Mouse (Mus musculus): ENCODE measurements around the gene Clip3.
A peak's percentile ranks its signal among the peaks of the same experiment; 100 is the strongest.

The Clip3 gene

DNA sequence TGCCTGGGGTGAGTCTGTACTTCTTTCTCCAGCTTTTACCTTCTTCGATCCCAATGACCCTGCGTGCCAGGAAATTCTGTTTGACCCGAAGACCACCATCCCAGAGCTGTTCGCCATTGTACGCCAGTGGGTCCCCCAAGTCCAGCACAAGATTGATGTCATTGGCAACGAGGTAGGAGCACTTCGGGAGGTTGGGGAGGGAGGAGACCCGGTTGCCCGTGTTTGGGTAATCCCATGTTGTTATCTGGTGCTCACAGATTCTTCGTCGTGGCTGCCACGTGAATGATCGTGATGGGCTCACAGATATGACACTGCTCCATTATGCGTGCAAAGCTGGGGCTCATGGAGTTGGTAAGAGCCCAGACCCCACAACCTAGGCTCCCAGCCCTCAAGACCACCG, 5.3 kb downstream of the Clip3 start:
- DNase-seq, result no peak

DNA sequence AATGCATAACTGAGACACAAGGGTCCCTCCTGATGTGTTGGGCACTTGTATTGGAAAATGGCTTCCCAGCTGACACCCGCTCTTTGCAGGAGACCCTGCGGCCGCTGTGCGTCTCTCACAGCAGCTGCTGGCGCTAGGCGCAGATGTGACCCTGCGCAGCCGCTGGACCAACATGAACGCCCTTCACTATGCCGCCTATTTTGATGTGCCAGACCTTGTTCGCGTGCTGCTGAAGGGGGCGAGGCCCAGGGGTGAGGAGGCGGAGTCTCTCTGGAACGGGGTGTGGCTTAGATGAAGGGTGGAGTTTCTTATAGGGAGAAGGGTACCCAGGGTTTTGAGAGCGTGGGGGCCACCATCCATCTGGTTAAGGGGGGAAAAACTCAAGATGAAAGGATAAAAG, 5.7 kb downstream of the Clip3 start:
- DNase-seq, result no peak

DNA sequence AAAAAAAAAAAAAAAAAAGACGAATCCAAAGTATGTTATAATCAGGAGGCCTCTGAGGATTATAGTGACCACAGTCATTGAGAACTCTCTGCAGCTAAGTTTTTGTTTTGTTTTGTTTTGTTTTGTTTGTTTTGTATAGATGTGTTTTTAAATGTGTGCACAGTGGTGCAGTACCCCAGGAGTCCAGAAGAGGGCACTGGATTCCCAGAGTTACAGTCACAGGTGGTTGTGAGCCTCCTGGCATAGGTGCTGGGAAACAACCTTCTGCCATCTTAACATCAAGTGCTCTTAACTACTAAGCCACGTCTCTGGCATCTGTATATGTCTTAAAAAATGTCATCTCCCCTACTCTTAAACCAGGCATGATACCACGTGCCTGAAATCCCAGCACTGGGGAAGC, 9.4 kb downstream of the Clip3 start:
- peak; percentile 47 for DNase-seq

DNA sequence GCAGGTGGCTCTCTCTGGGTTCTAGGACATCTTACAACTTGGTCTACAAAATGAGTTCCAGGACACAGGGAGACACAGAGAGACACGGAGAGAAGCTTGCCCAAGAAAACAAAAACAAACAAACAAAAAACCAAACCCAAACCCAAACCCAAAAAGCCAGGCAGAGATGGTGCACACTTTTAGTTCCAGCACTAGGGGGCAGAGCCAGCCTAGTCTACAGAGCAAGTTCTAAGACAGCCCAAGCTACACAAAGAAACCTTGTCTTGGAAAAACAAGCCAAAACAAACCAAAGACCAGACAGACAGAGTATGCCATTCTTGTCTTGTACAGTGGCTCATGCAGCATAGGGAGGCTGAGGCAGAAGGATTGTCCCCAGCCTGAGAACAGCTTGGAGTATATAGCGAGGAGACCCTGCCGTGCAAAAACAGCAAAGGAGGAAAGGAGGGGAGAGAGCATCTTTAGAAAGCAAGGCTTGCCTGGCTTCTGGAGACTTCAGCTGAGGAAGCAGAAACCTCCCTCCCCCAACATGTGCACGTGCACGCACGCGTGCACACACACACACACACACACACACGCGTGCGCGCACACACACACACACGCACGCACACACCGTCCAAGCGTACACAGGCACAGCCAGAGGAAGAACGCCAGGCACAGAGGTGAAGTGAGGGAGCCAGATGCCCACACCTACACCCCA, 14.7 kb downstream of the Clip3 start:
- no peak for DNase-seq

DNA sequence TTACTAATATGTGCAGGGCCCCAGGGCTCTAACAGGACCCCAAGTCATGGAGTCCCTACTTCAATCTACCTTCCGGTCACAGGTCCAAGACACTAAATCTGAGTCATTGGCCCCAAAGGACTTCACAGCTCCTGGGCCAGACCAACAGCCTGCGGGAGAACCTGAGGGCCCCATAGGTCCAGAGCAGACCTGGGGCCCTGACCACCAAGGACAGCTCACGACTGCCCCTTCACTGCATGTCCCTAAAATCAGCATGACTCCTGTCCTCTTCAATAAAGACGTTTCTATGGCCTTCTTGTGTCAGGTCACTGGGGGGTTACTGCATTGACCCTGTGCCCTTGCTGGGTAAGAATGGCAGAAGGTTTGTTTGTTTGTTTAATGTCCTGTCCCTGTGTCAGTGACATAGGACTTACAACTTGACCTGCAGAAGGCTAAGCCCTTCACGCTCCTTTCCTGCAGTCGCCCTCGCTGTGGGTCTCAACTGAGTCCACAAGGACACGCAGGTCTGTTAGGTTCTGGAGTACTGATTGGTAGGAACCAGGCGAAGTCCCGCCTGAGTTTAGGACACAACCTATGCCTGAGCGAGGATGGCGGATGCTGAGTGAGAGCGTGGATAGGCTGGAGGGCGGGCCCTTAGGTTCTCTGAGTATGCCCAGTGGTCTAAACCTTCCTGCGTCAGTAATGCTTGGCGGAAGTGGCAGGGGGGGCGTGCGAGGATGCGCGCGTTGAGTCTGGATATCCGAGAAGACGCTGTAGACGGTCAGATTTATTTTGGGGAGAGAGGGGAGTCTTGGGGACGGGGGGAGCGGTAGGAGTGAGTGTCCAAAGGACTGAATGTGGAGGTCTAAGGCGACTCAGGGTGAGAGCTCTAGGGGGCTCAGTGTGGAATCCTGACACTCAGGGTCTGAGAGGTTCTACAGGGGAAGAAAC, 16.8 kb downstream of the Clip3 start, which contains the start of gene Alkbh6:
Gene Alkbh6, plus strand, starts transcription at position 642 of the 930 bp plus-strand sequence.
- peak; percentile 98 for DNase-seq

DNA sequence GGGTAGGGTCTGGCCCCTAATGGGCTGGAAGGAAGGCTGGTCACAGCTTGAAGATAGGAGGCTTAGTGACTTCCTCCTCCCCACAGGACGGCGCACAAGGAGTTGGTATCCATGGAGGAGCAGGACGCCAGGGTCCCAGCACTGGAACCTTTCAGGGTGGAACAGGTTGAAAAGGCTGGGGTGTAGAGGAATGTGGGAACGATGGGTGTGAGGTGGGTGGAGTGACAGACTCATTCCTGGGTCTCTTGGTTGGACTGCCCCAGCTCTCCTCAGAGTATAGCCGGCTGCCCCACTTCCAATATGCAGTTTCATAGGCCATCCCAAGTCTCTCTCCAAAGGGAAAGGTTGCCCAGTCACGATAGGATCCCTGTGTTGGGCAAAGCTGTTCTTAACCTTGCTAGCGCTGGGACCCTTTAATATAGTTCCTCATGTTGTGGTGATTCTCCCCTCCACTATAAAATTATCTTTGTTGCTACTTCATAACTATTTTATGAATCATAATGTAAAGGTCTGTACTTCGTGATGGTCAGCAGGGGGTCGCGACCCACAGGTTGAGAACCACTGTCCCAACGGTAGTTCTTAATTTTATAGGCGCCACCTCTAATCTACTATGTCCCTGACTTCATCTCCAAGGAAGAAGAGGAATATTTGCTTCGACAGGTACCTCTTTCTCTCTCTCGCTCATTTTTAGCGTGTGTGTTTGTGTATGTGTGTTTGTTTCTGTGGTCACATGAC, 18.0 kb downstream of the Clip3 start:
- DNase-seq, result no peak

DNA sequence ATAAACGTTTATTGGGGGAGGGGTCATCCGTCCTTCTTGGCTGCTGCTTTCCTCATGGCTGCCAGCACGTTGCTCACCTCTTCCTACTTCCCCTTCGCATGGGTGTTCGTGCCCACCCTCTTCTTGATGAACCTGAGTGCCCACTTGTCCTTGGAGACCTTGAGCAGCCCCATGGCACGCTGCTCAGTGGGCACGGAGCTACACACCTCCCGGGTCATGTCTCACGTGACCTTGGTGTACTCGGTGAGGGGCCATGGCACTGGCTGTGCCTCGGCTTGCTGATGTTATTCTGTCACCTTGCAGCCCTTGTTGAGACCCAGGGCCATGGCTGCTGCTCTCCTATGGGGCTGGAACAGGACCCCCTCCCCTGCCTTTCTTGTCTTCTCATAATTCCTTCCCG, 18.6 kb downstream of the Clip3 start:
- DNase-seq, result no peak

DNA sequence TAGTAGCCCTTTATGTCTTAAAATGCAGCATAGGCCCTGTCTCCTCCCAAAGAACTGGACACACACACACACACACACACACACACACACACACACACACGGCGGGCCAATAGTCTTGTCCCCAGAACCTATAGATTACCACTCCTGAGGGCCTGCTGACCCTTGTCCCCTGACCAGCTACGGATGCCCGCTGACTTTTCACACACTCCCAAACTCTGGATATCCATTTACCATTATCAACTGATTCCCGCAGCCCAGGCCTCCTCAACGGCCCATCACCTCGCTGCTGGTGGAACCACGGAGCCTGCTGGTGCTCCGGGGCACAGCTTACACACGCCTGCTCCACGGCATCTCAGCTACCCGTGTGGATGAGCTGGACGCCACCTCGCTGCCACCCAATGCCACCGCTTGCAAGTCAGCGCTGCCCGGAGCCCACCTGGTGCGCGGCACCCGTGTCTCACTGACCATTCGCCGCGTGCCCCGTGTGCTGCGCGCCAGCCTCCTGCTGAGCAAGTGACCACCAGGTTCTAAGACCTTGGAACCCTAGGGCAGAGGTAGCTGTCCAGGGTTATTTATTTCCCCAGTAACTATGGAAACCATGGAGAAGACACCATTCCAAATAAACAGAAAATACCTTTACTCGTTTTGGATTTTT, 22.3 kb downstream of the Clip3 start:
- DNase-seq, result no peak

DNA sequence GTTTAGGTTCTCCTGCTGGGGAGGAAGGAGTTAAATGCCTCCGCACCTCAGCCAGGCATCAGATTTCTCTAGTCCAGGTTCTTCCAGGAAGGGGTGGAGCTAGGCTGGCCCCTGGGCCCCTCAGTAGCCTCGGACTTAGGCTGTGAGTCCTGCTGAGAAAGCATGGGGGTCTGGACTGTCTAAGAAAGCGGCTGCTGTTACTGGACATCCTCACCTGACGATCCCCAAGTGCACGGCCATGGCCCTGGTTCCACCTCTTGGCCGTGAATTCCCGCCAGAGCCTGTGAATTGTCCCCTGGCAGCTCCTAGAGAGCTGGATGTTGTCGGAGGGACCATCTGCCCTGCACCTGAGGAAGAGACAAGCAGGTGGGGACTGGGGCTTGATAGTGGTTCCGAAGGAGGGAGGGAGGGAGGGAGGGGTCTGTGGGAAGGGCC, 23.2 kb downstream of the Clip3 start, which contains the start of gene Syne4:
Gene Syne4, plus strand, starts transcription at position 87 of the 435 bp plus-strand sequence.
- DNase-seq, result no peak

DNA sequence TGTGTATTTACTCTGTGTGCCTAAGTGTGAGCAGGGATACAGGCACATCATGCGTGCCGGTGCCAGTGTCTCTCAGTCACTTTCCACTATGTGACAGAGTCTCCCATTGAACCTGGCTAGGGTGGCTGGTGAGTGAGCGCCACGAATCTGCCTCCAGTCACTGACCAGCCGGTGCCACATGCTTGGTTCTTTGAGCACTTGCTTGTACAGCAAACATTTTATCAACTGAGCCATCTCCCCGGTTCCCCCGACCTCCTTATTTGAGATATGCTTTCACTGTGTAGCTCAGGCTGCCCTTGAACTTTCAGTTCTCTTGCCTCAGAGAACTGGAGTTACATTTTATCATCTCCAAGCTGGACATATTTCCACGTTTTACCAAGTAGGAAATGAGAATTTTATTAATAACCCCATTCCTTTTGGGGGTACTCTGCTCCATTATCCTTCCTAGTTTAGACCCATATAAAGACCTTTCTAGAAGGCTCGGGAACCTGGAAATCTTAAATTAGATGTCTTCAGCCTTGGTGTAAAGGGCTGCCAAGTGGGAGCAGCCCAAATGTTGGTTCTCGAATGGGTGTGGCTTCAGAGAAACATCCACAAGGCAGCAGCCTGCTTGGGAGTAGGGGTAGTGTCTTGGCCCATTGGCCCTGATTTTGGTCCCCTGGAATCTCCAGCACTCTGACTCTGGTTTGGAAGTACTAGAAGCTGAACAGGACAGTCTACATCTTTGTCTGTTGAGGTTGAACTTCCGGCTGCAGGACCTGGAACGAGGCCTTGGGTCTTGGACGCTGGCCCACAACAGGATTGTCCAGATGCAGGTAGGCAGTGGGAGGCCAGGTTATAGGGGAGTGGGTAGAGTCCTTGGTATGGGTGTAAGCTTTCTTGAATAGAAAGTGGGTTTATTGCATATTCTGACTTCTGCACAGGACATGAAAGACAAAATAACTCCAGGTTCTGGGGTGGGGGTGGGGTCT, 24.3 kb downstream of the Clip3 start:
- DNase-seq, result no peak

DNA sequence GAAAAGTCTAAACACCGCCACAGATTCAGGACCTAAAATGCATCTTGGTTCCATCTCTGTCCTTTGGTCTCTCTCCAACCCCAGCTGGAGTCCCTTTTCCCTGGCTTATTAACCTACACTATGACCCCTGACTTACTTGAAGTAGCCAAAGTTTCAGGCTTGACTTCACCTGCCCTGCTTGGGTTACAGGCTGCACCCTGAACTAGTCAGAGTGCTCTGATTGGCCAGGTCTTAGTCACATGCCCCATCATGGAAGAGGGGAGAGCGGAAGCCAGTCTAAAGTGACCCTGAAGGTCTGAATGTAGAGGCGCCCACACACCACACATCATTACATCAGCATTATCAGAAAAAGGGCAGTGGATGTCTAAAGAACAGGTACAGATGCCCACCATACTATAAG, 26.6 kb downstream of the Clip3 start:
- no peak for DNase-seq

DNA sequence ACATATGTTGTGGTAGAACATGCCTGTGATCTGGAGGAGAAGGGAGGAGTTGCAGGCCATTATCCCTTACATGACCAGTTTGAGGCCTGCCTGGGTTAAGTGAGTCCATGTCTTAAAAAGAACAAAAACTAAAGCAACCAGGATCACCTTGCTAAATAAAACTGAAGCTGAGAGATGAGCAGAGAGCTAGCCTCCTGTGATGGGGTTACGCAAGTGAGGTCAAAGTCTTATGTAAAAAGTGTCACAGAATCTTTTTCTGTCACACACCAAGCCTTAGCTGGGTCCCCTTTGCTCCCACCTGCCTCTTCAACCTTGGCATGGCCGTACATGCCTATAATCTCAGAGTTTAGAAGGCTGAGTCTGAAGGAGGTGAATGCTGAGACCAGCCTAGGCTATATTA, 29.4 kb downstream of the Clip3 start:
- DNase-seq, result no peak

DNA sequence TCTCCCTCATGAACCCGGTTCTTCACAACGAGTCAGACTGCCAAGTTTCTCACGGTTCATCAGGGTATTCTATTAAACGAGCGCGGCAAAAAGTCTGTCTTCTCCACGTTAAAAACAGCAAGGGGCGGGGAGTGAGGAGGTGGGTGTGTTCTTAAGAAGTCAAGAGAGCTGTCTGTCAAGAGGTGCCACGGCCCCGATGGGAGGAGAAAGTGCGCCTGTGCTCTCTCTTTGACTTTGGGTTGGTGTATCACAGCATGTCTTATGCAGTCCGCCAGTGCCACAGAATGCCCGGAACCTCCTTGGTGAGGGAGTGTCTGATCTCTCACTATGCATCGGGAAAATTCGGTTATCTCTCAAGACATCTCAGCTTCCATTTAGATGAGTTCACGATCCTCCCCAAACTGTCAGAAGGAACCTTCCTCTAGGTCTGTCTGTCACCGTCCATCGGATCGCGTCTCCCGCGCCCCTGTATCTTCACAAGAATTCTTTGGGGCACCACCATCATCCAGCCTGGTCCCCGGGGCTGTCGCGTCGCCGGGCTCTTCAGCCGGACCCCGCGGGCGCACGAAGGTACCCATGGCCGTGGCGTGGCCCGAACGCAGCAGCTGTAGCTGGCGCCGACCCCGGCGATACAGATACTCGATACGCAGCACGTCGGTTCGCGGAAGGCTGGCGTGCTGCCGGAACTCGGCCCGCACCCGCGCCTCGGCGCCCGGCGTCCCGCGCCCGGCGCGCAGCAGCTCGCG, 30.2 kb downstream of the Clip3 start, which contains the start of gene E130208F15Rik:
Gene E130208F15Rik, plus strand, starts transcription at position 202 of the 746 bp plus-strand sequence.
- peak; percentile 89 for DNase-seq

DNA sequence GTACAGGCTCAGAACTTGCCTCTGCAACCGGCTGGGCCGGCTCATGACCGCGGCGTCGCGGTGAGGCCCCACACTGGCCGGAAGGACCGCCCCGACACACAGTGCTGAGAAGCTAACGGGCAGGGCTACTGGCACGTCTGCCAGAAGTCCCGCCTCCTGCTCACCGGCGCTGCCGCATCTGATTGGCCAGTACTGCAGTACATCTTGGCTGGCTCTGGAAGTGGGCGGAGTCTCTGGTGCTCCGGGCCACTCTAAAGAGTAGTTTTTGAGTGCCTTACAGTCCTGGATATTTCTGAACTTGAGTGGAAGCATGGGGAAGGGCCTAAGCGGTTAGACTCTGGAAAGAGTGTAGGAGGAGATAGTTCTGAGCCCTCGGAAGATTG, 30.7 kb downstream of the Clip3 start:
- peak; percentile 99 for DNase-seq

DNA sequence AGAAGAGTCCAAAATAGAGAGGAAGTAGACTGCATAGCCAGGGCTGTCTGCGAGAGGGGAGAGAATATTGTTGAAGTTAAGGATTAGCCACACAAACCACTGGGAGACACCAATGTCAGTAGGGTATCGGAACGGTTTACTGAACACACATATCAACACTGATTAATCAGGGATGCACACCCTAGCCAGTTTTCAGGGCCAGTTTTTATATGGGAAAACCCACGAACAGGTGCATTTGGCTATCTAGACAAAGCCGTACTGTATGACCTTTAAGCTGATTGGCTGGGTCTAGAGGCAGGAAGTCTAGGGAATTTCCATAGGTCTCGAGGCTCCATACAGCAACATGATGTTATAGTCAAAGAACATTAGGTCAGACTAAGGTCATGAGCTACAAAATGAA, 31.3 kb downstream of the Clip3 start:
- DNase-seq, result no peak

DNA sequence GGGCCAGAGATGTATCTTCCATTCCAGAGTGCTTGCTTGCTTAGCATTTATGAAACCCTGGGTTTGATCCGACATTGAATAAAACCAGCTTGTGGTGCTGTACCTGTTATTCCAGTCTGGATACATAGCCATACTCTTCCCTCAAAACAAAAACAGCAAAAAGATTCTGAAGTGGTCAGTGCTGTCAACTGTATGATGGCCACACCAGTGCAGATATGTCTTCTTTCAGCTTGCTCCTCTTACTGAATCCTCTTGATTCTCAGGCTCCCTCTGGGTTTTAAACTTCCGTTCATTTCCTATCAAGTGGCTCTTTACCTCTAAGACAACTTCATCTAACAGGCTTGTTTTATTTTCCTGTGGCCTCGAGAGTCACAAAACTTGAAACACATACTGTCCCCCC, 32.3 kb downstream of the Clip3 start, which contains the start of gene Sdhaf1:
Gene Sdhaf1, minus strand, starts transcription at position 101 of the 400 bp plus-strand sequence.
- DNase-seq, result no peak

DNA sequence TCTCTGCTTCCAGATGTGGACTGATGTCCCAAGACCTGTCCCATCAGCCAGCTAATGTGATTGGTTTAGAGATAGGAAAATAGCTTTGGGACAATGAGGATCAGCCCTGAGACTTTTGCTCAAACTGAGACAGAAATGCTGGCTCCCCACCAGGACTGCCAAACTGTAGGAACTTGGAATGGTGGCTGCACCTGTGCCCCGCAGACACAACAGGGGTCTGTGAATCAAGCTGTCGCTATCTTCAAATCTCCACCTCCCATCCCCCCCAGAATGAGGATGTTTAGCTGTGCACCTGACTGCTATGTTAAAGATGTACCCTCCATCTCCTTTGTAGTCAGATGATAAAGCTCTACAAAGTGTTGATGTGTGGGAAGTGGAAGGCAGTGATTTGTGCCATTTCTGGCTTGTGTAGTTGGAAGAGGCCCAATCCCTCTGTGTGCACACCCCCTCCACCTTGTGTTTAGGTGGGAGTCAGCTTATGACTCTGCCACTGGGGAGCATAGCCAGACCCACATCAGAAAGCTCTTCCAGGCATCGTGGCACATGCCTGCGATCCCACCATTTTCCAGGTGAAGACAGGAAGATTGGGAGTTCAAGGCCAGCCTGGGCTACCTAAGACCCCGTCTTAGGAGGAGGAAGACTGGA, 32.9 kb downstream of the Clip3 start:
- no peak for DNase-seq

DNA sequence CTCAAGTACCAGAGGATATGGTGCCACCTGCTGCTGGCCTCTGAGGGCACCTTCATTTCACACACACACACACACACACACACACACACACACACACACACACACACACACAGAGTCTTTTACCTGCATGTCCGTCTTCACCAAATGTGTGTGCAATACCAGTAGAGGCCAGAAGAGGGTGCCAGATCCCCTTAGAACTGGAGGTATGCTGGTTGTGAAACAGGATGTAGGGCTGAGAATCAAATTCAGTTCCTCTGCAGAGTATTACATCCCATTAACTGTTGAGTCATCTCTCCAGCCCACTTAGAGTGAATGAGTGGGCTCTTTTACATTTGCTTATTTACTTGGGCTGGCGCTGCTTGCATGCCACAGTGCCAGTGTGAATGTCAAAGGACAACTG, 33.8 kb downstream of the Clip3 start:
- peak; percentile 66 for DNase-seq

DNA sequence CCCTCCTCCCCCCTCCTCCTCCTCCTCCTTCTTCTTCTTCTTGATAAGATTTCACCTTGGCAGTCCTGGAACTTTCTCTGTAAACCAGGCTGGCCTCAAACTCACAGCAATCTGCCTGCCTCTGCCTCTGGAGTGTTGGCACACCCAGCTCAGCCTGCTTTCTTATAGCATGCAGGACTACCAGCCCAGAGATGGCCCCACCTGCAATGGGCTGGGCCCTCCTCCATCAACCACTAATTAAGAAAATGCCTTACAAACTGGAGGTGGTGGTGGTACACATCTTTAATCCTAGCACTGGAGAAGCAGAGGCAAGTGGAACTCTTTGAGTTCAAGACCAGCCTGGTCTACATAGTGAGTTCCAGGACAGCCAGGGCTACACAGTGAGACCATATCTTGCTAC, 34.9 kb downstream of the Clip3 start:
- no peak for DNase-seq

DNA sequence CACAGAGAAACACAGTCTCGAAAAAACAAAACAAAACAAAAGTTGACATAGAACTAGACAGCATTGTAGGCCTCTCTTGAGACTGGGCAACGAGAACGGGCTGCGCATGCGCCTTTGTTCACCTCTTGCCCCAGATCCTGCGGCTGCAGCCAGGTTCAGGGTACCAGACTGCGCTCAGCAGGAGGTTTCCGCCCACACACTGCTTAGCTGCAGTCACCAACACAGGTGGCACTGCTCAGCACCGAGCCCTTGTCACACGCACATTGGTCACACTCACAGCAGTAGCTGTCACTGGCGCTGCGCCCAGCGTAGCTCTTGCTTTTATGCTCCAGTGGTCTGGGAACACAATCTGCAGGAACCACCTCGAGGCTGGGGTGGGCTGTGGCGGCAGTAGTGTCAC, 35.6 kb downstream of the Clip3 start:
- peak; percentile 44 for DNase-seq
